Mouse (Mus musculus) kidney, postnatal 25 days (tissue): ENCODE measurements around the gene Wdr47.
"Not testable (repeated sequence)": the region's sequence is repeated elsewhere in the genome, so short reads cannot be mapped to it uniquely, and the experiment has no call there.

Experiments used
- DNase-seq, 2 experiments: peaks; one replicate each; pipeline ENCODE4 v3.0.0; 2021; ENCODE audit warnings: mixed read lengths in 2 of 2

The Wdr47 gene

DNA sequence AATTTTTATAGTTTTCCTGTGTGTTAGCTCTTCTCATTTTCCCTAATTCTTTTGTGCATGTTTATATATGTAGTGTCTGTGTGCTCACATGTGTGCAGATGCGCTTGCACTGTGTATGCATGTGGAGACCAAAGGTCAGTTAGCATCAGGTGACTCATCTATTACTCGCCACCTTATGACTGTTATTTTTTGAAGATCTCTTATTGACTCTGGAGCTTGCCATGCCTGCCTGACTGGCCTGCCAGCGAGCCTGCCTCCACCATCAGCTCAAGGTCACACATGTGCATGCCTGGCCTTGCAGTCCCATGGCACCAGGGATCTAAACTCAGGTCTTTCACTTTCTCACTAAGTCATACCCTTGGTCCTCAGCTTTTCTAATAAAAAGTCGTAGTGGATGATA lies 49.9 kb downstream of the Wdr47 start:
- DNase-seq = no peak

DNA sequence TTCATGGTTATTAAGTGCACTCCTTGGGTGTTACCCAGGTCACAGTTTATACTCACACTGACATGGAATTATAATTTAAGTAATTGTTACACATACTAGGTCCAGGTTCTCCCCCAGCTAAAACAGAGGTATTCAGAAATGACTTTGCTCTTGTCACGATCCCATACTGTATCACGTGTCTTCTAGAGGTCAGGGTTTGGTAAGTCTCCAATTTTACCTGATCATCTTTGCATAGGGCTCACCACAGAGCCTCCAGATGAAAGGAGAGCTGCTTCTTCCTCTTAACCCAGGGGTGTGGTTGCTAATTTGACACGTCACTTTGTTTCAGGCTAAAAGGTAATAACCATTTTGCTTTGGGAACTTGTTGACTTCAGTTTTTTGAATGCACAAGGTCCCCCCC lies 53.8 kb downstream of the Wdr47 start:
- no peak for DNase-seq

DNA sequence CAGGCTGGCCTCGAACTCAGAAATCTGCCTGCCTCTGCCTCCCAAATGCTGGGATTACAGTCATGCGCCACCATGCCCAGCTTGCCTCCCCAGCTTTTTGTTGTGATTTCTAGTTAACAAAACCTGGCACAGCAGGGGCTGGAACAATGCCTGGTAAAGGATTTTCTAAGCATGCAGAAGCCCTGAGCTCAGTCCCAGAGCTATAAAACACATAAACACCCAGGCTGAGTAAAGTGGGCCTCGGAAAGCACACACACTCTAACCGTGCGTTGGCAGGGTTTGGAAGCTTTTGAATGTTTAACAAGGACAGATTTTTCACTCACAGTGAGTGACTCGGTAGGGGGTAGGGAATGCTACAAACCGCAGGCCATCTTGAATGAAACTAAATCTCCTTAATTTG lies 55.0 kb downstream of the Wdr47 start:
- no peak for DNase-seq

DNA sequence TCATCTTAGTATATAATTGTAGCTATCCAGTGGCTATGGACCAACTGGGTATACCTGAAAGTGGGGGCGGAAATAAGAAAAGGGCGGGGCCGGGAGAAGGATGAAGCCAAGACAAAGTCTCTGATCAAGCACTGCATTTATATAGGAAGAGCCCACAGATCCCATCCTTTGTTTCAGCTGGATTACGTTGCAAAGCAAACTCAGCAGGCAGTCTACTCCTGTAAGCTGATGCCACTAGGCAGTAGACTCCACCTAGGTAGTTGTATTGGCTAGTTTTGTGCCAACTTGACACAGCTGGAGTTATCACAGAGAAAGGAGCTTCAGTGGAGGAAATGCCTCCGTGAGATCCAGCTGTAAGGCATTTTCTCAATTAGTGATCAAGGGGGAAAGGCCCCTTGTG lies 56.6 kb downstream of the Wdr47 start:
- not testable (repeated sequence) for DNase-seq

DNA sequence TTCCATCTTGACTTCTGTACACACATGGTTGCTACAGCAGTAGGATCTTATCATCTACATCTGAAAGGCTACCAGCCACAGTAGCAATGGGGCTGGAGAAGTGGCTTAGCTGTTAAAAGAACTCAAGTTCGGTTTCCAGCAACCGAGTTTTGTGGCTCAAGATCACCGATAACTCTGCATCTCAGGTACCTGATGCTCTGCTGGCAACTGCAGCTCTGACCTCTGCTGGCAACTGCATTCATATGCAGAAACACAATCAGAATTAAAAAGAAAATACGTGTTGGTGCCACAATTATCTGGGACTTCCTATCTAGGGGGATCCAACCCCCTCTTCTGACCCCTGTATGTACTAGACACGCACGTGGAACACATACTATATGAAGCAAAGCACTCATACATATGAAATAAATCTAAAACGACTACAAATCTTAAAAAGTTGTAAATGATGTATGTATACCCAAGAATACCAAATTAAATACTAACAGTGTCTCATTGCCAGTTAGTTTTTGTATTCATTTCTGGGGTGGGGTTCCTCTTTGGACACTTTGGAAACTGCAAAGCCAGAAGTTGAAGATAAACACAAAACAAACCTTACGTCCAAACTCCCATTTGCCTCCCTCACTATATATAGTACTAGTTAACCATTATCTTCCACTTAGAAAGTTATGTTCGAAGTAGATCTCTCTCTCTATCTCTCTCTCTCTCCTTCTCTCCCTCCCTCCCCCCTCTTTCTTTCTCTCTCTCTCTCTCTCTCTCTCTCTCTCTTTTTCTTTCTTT lies 62.0 kb downstream of the Wdr47 start:
- DNase-seq = no peak

DNA sequence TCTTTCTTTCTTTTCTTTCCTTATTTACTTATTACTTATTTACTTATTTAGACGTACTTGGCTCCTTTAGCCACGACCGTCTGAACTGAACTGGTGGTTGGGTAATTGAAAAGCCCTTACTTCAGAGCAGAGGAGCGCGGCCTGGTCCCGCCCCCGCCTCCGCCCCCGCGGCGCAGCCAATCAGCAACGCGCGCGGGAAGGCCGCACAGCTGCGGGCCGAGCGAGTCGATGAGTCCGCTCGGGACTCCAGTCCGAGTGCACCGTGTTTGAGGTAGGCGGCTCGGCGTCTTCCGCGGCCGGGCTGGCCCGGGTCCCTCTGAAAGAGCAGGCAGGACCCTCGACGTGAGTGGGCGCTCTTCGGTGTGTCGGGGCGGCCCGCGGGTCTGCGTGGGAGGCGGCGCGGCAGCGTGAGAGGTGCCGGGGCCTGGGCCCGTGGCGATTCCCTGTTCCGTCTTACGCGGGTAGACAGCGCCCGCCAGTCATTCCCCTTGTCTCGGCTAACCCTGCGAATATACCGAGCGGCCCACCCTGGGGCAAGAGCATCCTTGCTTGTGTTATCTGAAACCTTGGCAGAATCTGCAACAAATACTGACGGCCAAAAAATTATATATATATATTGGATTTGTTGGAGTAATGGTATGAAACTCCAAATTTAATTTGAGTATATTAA lies 62.8 kb downstream of the Wdr47 start, which contains the start of gene Clcc1:
Gene Clcc1, plus strand, starts transcription at position 204 of the 670 bp plus-strand sequence.
- peak; percentile 94 to 98 for DNase-seq

DNA sequence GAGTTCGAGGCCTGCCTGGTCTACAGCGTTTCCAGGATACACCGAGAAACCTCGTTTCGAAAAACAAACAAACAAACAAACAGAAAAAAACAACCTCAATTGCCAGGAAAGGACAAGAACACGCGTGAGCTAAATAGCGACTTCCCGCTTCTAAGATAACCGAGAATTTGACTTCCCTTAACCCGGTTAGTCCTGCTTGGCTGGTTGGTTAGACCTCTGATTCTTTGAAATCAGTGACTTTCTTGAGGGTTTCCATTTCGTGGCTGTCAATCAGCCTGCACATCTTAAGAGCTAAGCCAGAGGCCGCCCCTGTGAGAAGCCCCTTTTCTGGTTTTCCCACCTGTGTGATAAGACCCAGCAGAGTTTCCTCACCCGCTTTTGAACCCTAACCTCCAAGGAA lies 63.5 kb downstream of the Wdr47 start:
- DNase-seq = no peak

DNA sequence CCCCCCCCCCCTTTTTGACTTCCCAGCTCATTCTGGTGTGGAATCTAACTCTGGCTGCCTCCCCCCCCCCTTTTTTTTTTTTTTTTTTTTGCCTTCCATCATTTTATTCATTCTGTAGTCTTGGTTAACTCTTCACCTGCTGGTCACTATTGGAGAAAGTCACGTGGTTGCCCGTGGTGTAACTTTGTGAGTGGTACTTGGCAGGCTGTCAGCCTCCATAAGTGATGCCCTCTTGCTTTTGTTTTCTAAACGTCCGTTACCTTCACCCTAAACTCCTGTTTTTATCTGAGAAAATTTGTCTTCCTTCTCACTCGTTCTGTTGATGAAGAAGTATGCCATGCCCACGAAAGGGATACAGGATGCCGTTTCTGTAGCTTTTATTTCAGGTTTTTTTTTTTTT lies 64.4 kb downstream of the Wdr47 start:
- no peak for DNase-seq

DNA sequence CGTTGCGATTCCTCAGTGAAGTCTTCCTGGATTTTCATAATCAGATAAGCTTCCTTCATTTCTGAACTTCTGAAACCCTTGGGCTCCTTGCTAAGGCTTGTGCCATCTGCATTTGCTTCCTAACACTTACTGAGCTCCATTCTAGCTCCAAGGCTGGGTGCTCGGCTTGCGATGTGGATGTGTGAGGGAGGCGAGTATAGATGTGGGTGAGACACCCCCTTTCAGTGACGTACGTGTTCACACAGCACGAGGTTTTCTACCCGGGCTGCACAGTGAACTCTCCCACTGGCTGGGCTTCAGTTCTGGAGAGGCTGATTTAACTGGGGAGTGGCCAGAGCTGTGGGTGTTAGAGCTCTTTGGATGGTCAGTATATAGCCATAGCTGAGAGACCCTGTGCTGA lies 67.5 kb downstream of the Wdr47 start:
- no peak for DNase-seq

DNA sequence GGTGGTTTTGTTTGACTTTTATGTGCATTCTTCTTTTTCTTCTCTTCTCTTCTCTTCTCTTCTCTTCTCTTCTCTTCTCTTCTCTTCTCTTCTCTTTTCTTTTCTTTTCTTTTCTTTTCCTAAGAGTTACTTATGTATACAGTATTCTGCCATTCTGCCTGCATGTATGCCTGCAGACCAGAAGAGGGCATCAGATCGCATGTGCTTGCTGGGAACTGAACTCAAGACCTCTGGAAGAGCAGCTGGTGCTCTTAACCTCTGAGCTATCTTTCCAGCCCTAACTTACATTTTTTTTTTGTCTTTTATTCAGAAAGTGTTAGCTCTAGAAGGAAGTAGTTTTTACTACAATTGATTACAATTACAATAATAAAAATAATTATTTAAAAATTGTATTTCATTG lies 69.9 kb downstream of the Wdr47 start:
- no peak for DNase-seq

DNA sequence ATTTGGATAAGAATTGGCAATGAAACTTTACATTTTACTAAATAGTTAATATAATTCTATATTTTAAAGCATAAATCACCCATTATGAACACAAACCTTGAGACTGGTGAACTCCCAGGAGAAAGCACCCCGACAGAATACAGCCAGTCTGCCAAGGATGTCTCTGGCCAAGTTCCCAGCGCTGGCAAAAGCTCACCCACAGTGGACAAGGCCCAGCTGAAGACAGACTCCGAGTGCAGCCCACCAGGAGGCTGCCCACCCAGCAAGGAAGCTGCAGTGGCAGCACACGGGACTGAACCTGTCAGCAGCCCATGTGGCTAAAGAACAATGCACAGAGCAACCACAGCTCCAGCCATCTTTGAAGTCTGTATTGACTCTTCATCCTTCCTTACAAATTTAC lies 85.5 kb downstream of the Wdr47 start:
- no peak for DNase-seq

DNA sequence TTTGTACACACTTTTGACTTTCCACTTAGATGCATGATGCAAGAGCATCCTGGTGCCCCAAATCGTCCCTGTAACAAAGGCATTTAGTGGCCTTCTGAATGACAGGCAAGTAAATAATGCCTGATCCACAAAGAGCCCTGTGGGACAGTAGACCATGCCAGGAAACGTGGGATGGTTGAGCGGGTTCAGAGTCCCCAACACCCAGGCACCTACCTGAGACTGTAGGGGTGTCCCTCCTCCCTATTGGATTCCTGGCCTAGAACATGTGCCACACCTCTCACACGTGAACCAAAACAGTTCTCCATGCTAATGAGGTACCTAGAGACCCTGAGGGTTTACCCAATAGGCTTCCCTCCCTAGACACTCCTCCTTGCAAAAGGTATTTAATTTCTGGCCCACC lies 89.9 kb downstream of the Wdr47 start:
- DNase-seq = no peak

DNA sequence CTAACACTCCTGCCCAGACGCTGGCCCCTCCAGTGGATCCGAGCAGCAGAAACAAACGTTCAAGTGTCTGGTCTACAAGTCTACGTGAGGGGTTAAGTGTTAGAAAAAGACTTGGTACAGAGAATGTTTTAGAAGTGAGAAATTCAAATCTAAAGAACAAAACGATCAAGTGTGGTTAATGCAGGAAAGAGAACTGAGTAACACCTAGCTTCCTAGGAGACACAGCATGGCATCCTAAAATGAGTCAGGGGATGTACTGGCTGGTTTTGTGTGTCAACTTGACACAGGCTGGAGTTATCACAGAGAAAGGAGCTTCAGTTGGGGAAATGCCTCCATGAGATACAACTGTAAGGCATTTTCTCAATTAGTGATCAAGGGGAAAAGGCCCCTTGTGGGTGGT lies 92.5 kb downstream of the Wdr47 start:
- DNase-seq = not testable (repeated sequence)

DNA sequence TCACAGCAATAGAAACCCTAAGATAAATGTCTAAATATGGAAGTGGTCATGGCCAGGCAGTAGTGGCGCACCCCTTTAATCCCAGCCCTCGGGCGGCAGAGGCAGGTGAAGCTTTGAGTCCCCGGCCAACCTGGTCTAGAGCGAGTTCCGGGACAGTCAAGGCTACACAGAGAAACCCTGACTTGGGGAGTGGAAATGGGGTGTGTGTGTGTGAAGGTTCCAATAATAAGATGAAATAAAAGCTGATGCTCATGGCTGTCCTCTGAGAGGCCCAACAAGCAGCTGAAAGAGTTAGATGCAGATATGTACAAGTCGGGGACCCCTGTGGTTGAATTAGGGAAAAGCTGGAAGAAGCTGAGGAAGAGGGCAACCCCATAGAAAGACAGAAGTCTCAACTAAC lies 94.6 kb downstream of the Wdr47 start:
- DNase-seq = no peak

DNA sequence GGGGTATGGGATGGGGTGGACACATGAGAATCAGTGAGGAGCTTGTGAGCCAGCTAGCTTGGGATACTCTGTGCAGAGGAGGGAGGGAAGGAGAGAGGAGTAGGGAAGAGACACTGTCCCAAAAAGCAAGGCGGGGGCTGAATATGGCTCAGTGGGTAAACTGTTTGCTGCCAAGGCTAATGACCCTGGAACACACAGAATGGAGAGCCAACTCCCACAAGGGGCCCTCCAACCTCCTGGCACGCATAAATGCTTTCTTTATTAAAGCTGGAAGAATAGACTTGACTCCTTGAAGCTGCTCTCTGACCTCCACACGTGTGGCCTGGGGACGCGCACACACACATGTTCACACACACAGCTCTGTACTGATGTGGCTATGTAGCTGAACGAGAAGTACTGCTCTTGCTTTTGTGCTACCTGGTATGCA lies 97.9 kb downstream of the Wdr47 start:
- no peak for DNase-seq

DNA sequence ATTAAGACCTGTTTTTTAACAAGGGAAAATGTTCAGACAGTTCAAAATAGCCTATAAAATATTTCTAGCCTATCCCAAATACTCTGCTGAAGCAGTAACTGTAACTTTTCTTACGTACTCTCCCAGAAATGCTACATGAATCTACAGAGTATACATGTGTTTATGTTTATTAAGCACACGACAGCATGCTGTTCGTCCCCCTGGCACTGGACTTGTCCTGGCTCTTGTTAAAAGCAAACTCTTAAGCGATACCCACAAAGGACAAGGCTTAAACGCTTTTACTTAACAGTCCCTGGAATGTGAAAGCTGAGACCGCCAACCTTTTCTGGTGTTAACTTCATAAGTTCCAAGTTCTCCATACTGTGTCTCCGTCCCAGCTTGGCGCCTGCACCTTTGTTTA lies 98.4 kb downstream of the Wdr47 start:
- no peak for DNase-seq

DNA sequence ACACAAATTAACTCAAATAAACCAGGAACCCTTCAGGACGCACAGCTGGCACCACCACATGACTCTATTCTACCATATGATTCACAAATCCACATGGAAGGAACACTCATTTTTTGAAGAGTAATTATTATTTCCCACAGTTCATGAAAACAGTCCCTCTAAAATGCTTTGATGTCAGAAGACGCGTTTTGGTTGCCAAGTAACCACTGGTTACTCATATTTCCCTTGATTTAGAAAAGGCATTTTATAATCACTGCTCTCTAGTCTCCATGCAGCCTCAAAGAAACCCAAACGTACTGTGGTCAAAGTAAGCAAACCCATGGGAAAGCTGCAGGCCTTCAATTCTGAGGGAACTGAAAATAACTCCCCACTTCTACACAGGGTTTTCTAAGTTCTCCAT lies 98.9 kb downstream of the Wdr47 start:
- no peak for DNase-seq

DNA sequence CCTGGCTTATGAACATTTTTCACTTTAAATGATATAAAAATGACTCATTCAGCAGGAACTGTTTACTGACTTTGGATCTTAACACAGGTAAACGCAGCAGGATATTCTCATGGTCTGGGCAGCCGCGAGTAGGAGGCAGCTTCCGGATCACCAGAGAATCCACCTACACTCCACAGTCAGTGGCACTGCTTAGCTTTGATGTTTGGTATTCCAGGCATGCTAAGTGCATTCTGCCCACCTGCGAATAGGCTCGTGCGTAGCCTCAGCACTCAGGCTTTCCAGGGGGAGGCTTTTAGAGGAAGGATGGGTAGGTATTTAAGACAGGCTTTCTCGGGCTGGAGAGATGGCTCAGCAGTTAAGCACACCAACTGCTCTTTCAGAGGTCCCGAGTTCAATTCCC lies 103.2 kb downstream of the Wdr47 start:
- no peak for DNase-seq
